Mouse (Mus musculus): Measurements from ENCODE around the gene Slc22a5.
"Not testable (repeated sequence)": the region's sequence is repeated elsewhere in the genome, so short reads cannot be mapped to it uniquely, and the experiment has no call there.

Slc22a5 gene

DNA sequence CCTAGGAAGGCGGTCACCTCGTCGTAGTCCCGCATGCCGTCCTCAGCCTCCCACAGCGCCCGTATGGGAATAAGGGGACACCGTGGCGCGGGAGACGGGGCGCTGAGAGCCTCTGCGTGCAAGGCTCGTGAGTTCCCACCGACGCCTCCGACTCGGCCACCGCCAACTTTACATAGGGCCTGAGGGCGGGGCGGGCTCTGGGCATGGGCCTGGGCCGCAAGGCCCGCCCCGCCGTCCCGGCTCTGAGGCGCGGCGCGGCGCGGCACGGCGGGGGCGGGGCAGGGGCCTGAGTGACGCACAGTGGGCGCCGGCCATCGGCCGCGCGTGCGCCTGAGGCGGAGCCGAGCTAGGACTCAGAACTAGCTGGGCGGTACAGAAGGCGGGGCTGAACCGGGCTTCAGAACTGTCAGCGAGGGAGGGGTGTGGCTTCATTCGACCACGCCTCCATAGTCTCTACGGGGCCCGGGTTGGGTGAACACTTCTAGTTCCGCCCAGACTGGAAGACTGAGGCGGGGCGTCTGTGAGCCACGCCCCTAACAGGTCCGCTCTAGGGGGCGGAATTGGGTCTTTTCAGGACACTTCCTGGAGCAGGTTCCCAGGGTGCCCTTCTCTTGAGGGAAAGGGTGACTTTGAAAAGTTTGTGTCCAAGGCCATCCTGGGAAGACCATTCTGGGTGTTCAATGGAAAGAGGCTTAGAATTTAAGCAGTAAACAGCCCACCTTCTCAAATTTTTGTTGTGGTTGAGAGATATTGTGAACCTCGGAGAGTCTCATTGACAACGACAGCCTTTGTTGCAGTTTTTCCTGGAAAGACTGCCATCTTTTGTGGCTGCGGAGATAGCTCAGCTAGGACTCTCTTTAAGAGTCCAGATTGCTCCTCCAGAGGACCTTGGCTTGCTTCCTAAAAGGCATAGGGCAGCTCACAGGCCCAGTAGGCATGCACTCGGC is at the start of gene Slc22a5:
Gene Slc22a5 (minus strand): TSS at position 156 of the 947 bp plus-strand sequence.
- peak; percentile 96 to 98 for DNase-seq (ENCODE audit: low spot score in 2 of 2)

DNA sequence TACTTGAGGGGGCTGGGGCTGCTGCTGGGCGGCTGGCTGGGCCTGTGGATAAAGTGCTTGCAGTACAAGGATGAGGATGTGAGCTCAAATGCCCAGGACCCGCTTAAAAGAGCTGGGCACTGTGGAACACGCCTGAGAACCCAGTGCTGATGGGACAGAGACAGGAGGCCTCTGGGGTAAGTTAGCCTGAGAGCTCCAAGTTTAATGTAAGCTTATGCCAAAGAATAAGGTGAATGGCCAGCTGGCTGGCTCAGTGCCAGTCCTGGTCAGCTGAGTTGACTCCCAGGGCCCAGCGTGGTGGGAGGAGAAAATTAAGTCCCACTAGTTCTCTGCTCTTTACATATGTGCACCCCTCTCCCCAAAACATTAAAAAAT is 40.5 kb upstream of the Slc22a5 start:
- DNase-seq (ENCODE audit: low spot score in 2 of 2) = not testable (repeated sequence)

DNA sequence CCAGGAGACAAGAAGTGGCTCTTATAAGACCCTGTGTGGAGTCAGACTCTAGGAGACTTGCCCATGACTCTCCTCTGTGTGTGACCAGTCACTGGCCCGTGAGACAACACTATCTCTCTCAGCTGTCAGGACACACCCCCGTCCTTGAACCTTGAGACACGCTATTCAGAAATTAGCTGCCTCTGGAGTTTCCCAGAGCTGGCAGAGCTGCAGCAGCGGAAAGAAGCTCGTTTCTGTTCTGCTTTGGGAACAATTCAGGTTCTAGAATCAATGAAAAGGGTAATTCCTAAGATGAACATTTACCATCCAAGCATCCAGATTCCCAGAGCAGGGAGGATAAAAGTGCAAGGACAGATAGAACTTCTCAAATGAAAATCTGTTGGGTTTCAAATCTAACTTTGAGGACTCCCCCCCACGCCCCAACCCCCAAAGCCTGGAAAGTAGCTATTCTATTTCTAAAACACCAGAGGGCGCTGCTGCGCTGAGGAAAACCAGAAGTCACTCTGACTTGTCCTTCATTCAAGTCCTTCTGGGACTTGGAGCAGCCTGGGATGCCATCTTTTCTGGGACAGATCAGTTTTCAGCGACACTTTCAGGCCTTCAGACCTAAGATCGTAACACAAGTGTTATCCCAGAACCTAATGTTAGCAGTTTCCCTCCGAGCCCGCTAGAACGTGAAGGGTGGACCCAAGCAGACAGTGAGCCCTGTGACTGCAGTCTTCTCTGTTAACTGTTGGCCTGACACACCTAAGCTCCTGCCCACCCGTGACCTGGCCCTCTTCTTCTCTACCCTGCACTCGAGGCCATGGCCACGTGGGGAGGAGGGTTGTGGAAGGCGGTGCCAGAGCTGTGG is 39.9 kb upstream of the Slc22a5 start:
- DNase-seq (ENCODE audit: low spot score in 2 of 2) = peak; percentile 43 to 64

GRCm38 (mm10) chr11:53929741-53930140 is 38.3 kb upstream of the Slc22a5 start:
- no peak for DNase-seq (ENCODE audit: low spot score in 2 of 2)

DNA sequence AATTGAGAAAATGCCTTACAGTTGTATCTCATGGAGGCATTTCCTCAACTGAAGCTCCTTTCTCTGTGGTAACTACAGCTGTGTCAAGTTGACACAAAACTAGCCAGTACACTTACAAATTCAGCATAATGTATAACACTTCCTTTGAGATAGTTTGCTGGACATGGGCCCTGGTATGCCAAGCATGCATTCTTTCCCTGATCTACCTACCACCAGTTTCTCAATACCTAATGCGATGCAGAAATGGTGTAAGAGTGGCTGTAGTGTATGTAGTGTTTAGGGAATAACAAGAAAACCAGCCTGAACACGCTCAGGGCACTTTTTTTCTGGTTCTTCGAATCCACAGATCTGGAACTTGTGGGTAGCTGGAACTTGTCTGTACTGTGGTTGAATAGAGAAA is 37.1 kb upstream of the Slc22a5 start:
- no peak for DNase-seq (ENCODE audit: low spot score in 2 of 2)

DNA sequence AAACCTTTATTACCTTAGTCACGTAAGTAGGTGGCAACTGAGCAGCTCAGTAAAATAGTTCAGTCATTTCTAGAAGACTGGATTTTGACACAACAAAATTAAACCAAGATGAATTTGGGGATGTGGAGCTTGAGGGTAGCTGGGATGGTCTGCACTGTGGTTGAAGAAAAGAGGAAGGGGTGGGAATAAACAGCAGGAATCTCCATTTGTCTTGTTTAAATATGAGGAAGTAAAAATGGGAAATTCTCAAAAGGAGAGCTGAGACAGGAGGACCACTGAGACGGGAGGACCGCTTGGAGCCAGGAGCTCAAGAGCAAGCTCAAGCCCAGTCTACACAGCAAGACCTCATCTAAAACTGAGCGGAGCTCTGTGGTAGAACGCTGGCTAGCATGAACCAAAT is 34.8 kb upstream of the Slc22a5 start:
- no peak for DNase-seq (ENCODE audit: low spot score in 2 of 2)

DNA sequence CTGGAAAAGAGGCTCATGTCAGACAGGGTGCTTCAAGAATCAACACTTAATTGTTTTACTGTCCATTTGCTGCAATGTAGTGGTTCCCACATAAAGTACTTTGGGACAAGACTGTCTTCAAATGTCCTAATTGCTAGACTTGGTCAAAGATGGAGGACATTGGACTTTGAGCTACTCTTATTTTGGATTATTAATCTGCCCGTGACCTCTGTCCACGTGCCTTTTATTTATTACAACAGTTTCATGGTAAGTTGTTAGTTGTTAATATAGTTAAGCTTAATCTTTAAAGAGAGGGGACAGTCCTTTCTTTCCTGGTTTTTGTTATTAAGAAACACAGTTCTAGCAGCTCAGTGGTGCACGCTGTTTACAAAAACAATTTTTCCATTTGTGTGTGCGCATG is 27.4 kb upstream of the Slc22a5 start:
- no peak for DNase-seq (ENCODE audit: low spot score in 2 of 2)

- no peak for DNase-seq (ENCODE audit: low spot score in 2 of 2)
Observed at GRCm38 (mm10) chr11:53911011-53911410, 19.6 kb upstream of the Slc22a5 start.

- no peak for DNase-seq (ENCODE audit: low spot score in 2 of 2)
Observed at GRCm38 (mm10) chr11:53908686-53909085, 17.2 kb upstream of the Slc22a5 start.

- no peak for DNase-seq (ENCODE audit: low spot score in 2 of 2)
Observed at GRCm38 (mm10) chr11:53904534-53904925, 13.1 kb upstream of the Slc22a5 start.

DNA sequence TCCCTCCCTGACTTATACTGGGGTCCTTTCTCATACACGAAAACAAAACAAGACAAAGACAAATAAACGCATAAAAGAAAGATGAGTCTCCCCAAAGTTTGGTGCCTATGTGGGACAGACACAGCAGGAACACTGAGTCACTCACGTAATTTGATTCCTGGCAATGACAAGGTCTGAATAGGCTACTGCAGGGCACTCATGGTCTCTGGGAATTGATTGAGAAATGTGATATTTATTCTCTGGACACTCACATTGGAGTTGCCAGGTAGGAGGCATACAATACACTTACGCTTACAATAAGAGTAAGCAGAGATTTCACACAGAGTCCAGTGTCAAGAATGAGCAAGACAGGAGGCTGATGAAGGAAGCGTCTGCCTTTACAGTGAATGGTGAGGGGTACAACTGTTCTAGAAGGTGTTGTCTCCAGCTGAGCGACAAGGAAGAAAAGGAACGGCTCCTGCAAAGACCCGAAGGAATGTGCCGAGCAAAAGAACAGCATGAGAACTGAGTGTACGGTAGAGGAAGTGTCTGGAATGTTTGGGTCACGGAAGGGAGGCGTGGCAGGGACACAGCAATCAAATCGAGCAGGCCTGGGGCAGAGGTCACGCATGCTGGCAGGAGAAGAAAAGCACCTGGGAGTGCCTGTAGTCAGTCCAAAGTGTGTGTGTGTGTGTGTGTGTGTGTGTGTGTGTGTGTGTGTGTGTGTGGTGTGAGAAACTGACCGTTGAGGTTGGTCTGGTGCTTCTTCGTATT is 12.5 kb upstream of the Slc22a5 start:
- DNase-seq (ENCODE audit: low spot score in 2 of 2) = no peak

GRCm38 (mm10) chr11:53902741-53903140 is 11.3 kb upstream of the Slc22a5 start:
- DNase-seq (ENCODE audit: low spot score in 2 of 2) = no peak

DNA sequence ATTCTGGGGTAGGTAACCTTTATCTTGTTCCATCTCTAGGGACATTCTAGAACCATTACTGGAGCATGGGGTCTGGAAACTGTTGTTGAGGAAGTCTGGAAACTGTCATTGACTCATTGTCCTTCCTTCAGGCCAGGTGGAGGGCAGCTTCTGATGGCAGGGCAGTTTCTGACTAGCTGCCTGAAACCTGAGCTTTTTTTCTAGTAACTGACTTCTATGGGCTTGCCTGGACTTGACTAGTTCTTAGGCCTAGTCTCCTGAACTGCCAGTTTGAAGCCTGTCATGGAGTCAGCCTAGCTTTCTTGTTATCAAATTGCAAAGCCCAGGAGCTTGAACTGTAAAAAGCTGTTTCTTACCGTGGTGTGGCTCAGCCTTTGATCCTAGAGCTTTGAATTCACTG is 9.5 kb upstream of the Slc22a5 start:
- DNase-seq (ENCODE audit: low spot score in 2 of 2) = no peak

GRCm38 (mm10) chr11:53899981-53900380 is 8.5 kb upstream of the Slc22a5 start:
- DNase-seq (ENCODE audit: low spot score in 2 of 2) = no peak

DNA sequence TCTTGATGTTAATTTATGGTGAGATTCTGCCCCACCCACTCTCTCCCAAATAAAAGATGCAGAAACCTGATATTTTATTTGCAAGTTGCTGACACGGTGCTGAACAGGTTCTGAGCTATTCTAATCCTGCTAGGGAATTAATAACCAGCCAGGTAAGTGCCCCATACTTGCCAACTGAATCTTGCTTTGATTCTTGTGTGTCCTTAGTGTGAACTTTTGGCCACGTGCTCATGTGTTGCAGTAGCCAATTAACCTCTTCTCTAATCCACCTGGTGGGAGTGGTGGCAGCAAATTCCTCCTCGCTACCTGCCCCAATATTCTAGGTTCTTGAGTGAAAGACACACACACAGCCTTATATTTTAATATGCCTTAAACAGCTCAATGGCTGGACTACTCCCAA is 7.5 kb upstream of the Slc22a5 start:
- DNase-seq (ENCODE audit: low spot score in 2 of 2) = no peak

- DNase-seq (ENCODE audit: low spot score in 2 of 2) = no peak
Observed at GRCm38 (mm10) chr11:53896935-53897334, 5.5 kb upstream of the Slc22a5 start.

- DNase-seq (ENCODE audit: low spot score in 2 of 2) = no peak
Observed at GRCm38 (mm10) chr11:53893451-53893850, 2.0 kb upstream of the Slc22a5 start.

DNA sequence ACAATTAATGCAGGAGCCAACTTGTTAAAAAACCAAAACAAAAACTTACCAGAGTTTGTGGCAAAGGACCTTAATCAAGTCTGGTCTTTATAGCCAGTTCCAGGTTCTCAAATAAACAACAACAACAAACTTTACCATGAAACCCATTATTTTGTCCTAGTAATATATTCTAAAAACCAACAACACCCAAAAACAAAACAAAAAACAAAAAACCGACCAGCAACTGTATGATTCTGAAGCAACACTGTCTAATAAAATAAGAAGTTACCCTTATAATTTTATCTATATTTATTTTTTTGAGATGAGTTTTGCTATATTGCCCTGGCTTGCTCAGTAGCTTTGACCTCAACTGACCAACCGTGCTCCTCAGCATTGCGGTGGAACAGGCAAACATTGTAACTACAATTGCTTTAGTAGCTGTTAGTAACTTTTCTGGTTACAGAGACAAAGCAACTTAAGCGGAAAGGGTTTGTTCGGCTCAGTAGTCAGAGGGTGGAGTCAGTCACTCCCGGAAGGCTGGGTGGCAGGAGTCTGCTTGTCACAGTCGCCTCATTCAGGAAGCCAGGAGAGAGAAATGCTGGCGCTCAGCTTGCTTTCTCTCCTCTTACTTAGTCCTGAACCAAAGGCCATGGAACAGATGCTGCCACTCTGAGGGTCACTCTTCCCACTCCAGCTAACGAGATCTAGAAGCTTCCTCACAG is 1.4 kb upstream of the Slc22a5 start:
- DNase-seq (ENCODE audit: low spot score in 2 of 2) = no peak

- no peak for DNase-seq (ENCODE audit: low spot score in 2 of 2)
Observed at GRCm38 (mm10) chr11:53890906-53891504, 455 bp downstream of the Slc22a5 start.

GRCm38 (mm10) chr11:53890225-53890624 is 1.2 kb downstream of the Slc22a5 start:
- no peak for DNase-seq (ENCODE audit: low spot score in 2 of 2)

DNA sequence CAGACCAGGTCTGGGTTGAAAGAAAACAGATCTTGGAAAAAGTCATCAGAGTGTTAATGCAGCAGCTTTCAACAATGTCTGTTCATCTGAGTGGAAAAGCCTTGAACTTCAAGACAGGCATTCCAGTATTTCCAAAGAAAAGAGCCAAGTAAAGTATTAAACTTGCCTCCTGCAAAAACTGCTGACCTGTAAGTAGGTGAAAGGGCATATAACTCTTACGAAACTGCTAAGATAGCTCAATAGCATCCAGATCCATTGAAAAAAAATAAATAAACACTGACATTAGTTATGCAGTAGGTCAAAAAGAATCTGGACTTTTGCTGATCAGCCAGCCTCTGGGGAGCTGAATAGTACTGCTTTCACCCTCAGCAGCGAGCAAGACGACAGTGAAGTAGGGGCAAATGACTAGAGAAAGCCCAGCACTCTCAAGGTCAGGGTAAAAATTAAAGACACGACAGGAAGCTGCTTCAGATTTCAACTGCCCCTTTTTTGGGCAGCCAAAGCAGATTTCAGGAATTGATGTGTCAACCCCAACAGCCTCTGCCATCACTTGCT is 2.3 kb downstream of the Slc22a5 start:
- DNase-seq (ENCODE audit: low spot score in 2 of 2) = no peak

Data from right cerebral cortex, adult 2 months (tissue).